Mouse (Mus musculus): ENCODE measurements around the gene Lta.

DNA sequence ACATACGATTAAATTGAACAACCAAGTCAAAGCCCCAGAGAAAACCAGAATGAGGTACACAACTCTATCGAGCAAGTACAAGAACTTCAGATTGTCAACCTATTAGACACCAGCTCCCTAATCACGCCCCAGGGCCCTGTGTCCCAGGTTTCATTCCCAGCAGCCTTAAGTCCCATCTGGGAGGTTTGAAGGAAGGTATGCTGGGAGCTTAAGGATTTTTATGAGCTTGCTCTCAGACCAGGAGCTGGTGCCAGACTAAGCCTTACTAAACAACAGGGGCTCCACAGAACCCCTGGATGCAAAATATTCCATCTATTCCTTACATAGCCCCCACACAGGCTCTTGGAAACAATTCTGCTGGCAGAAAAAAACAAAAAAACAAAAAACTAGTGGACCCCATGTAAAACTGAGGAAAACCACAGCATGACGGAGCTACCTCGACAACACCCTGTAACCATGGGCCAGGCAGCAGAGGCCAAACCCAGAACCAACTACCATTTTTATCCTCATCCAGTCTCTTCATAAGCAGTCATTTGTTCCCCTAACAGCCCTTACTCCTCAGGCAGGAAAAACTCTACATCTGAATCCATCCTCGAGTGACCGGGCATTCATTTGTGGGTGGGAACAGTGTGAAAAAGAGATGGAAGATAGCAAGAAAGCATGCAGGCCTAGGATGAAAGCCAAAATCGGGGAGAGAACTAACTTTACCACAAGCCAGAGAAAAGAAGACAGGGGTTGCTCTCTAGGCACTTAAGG is 41.6 kb downstream of the Lta start:
- TF ChIP-seq CTCF (conservative IDR thresholded peaks at IDR 0.05; ENCODE audit: insufficient read depth, insufficient read length, low read depth, low read length) (no peak), POLR2A (IDR thresholded peaks at IDR 0.05; ENCODE audit: low read depth, low read length) (no peak)

Data from kidney, adult 2 months (tissue).